Mouse (Mus musculus) ES-CJ7 (cell line): ENCODE data around the gene Zfp334.

ENCODE experiments used
- DNase-seq: peaks from one replicate; pipeline ENCODE4 v3.0.0; 2011; ENCODE audit warnings: low read depth, low spot score

The Zfp334 gene

GRCm38 (mm10) chr2:165387844-165388495 is at the start of gene Zfp334:
Zfp334 (minus strand) TSS chr2:165388259.
- DNase-seq, result peak; percentile 96

GRCm38 (mm10) chr2:165428694-165429093 is 40.6 kb upstream of the Zfp334 start:
- DNase-seq, result no peak

GRCm38 (mm10) chr2:165420195-165420594 is 32.1 kb upstream of the Zfp334 start:
- DNase-seq, result no peak

GRCm38 (mm10) chr2:165419670-165420111 is 31.6 kb upstream of the Zfp334 start:
- no peak for DNase-seq

- DNase-seq, result no peak
These were observed 30.5 kb upstream of the Zfp334 start for GRCm38 (mm10) chr2:165418577-165418976.

GRCm38 (mm10) chr2:165417291-165417690 is 29.2 kb upstream of the Zfp334 start:
- no peak for DNase-seq

GRCm38 (mm10) chr2:165415795-165416194 is 27.7 kb upstream of the Zfp334 start:
- no peak for DNase-seq

- DNase-seq, result no peak
These were observed 27.2 kb upstream of the Zfp334 start for GRCm38 (mm10) chr2:165415141-165415721.

- DNase-seq, result no peak
These were observed 26.3 kb upstream of the Zfp334 start for GRCm38 (mm10) chr2:165414321-165414720.

GRCm38 (mm10) chr2:165413884-165414283 is 25.8 kb upstream of the Zfp334 start:
- DNase-seq, result no peak

GRCm38 (mm10) chr2:165407700-165408301 is 19.7 kb upstream of the Zfp334 start:
- peak; percentile 56 for DNase-seq

GRCm38 (mm10) chr2:165405351-165405750 is 17.3 kb upstream of the Zfp334 start:
- DNase-seq, result no peak

GRCm38 (mm10) chr2:165404951-165405350 is 16.9 kb upstream of the Zfp334 start:
- no peak for DNase-seq

- peak; percentile 85 for DNase-seq
These were observed 10.2 kb upstream of the Zfp334 start for GRCm38 (mm10) chr2:165398164-165398785.

- DNase-seq, result no peak
These were observed 9.6 kb upstream of the Zfp334 start for GRCm38 (mm10) chr2:165397502-165398163.

- no peak for DNase-seq
These were observed 8.9 kb upstream of the Zfp334 start for GRCm38 (mm10) chr2:165396831-165397501.

- no peak for DNase-seq
These were observed 4.1 kb upstream of the Zfp334 start for GRCm38 (mm10) chr2:165392156-165392555.

- DNase-seq, result peak; percentile 74
These were observed 3.5 kb upstream of the Zfp334 start for GRCm38 (mm10) chr2:165391561-165391960.

GRCm38 (mm10) chr2:165389299-165389952 is 1.4 kb upstream of the Zfp334 start:
- DNase-seq, result no peak

GRCm38 (mm10) chr2:165387370-165387769 is 689 bp downstream of the Zfp334 start:
- no peak for DNase-seq

- peak; percentile 50 for DNase-seq
These were observed 8.0 kb downstream of the Zfp334 start for GRCm38 (mm10) chr2:165380050-165380449.
